Mouse (Mus musculus): Measurements from ENCODE around the gene Ybx1.

GRCm38 (mm10) chr4:119261087-119261713 is 33.2 kb downstream of the Ybx1 start:
- TF ChIP-seq CTCF (IDR thresholded peaks at IDR 0.05; ENCODE audit: low read depth): no peak
- TF ChIP-seq EP300 (optimal IDR thresholded peaks at IDR 0.05): no peak
